Mouse (Mus musculus): ENCODE data around the gene N4bp2l1.

- TF ChIP-seq CTCF (IDR thresholded peaks at IDR 0.05; ENCODE audit: borderline replicate concordance, extremely low read depth, insufficient read depth, insufficient read length) (no peak), POLR2A (IDR thresholded peaks at IDR 0.05; ENCODE audit: borderline replicate concordance, extremely low read depth, insufficient read depth, insufficient read length, poor library complexity, severe bottlenecking) (no peak)
These were observed 1.5 kb downstream of the N4bp2l1 start for GRCm38 (mm10) chr5:150595366-150596016.
